Mouse (Mus musculus): ENCODE measurements around the gene Ntrk2. TPM values are rescaled to one million over a fixed set of nuclear protein-coding genes. Genes with fewer than 3 reads are reported as not detected.

Ntrk2 gene
- total and polyA plus RNA-seq, 2 experiments from 2014 or later = 0.92 to 2.9 TPM

- ATAC-seq (ENCODE audit: insufficient read depth, low read depth) = no peak
- 80% methylated on average over 7 of the region's 7 CpGs for WGBS
- Histone ChIP-seq H3K4me2 (ENCODE audit: low read depth, low read length) (no peak overlapping the region), H3K27me3 (ENCODE audit: control insufficient read depth, insufficient read depth, low read length) (no peaks in the 10 kb centered on the region), H3K9me3 (replicated peaks; ENCODE audit: control insufficient read depth, low read length) (no peaks in the 10 kb centered on the region), H3K4me1 (ENCODE audit: control insufficient read depth, insufficient read depth) (no peaks in the 10 kb centered on the region), H3K9ac (replicated peaks; ENCODE audit: low read depth, low read length) (no peak overlapping the region), H3K4me3 (ENCODE audit: low read depth, low read length) (no peak overlapping the region), H3K36me3 (replicated peaks; ENCODE audit: control insufficient read depth, insufficient read depth, low read length) (no peaks in the 10 kb centered on the region), H3K27ac (ENCODE audit: low read depth) (no peak overlapping the region)
- no peak for DNase-seq (ENCODE audit: low spot score)
- TF ChIP-seq EP300 (IDR thresholded peaks at IDR 0.05; ENCODE audit: low read depth) (no peak), CTCF (IDR thresholded peaks at IDR 0.05; ENCODE audit: low read depth) (no peak)
Measured at GRCm38 (mm10) chr13:59146616-59147015, 340.2 kb downstream of the Ntrk2 start.

GRCm38 (mm10) chr13:59147976-59148375 lies 341.6 kb downstream of the Ntrk2 start:
- ATAC-seq (ENCODE audit: insufficient read depth, low read depth) (no peak), DNase-seq (ENCODE audit: low spot score) (no peak)
- H3K9ac ChIP-seq (replicated peaks; ENCODE audit: low read depth, low read length) = no peak overlapping the region
- no peaks in the 10 kb centered on the region for H3K4me1 ChIP-seq (ENCODE audit: control insufficient read depth, insufficient read depth)
- no peaks in the 10 kb centered on the region for H3K27me3 ChIP-seq (ENCODE audit: control insufficient read depth, insufficient read depth, low read length)
- H3K4me2 ChIP-seq (ENCODE audit: low read depth, low read length) = no peak overlapping the region
- no peaks in the 10 kb centered on the region for H3K9me3 ChIP-seq (replicated peaks; ENCODE audit: control insufficient read depth, low read length)
- H3K27ac ChIP-seq (ENCODE audit: low read depth) = no peak overlapping the region
- TF ChIP-seq EP300 (IDR thresholded peaks at IDR 0.05; ENCODE audit: low read depth) = no peak
- no peak for TF ChIP-seq CTCF (IDR thresholded peaks at IDR 0.05; ENCODE audit: low read depth)
- no peaks in the 10 kb centered on the region for H3K36me3 ChIP-seq (replicated peaks; ENCODE audit: control insufficient read depth, insufficient read depth, low read length)
- H3K4me3 ChIP-seq (ENCODE audit: low read depth, low read length) = no peak overlapping the region
- 62% methylated on average over 4 of the region's 4 CpGs for WGBS

GRCm38 (mm10) chr13:59148793-59149192 lies 342.4 kb downstream of the Ntrk2 start:
- Histone ChIP-seq H3K36me3 (replicated peaks; ENCODE audit: control insufficient read depth, insufficient read depth, low read length) (no peaks in the 10 kb centered on the region), H3K27ac (ENCODE audit: low read depth) (no peak overlapping the region), H3K4me1 (ENCODE audit: control insufficient read depth, insufficient read depth) (no peaks in the 10 kb centered on the region), H3K4me3 (ENCODE audit: low read depth, low read length) (no peak overlapping the region), H3K9me3 (replicated peaks; ENCODE audit: control insufficient read depth, low read length) (no peaks in the 10 kb centered on the region), H3K4me2 (ENCODE audit: low read depth, low read length) (no peak overlapping the region), H3K9ac (replicated peaks; ENCODE audit: low read depth, low read length) (no peak overlapping the region), H3K27me3 (ENCODE audit: control insufficient read depth, insufficient read depth, low read length) (no peaks in the 10 kb centered on the region)
- TF ChIP-seq CTCF (IDR thresholded peaks at IDR 0.05; ENCODE audit: low read depth) = no peak
- no peak for TF ChIP-seq EP300 (IDR thresholded peaks at IDR 0.05; ENCODE audit: low read depth)
- WGBS = 77% methylated on average over 10 of the region's 10 CpGs
- no peak for DNase-seq (ENCODE audit: low spot score)
- no peak for ATAC-seq (ENCODE audit: insufficient read depth, low read depth)

- Histone ChIP-seq H3K27me3 (ENCODE audit: control insufficient read depth, insufficient read depth, low read length) (no peaks in the 10 kb centered on the region), H3K4me2 (ENCODE audit: low read depth, low read length) (no peak overlapping the region), H3K4me3 (ENCODE audit: low read depth, low read length) (no peak overlapping the region), H3K4me1 (ENCODE audit: control insufficient read depth, insufficient read depth) (no peaks in the 10 kb centered on the region), H3K9me3 (replicated peaks; ENCODE audit: control insufficient read depth, low read length) (no peaks in the 10 kb centered on the region), H3K27ac (ENCODE audit: low read depth) (no peak overlapping the region), H3K36me3 (replicated peaks; ENCODE audit: control insufficient read depth, insufficient read depth, low read length) (no peaks in the 10 kb centered on the region), H3K9ac (replicated peaks; ENCODE audit: low read depth, low read length) (no peak overlapping the region)
- ATAC-seq (ENCODE audit: insufficient read depth, low read depth) (no peak), DNase-seq (ENCODE audit: low spot score) (no peak)
- TF ChIP-seq EP300 (IDR thresholded peaks at IDR 0.05; ENCODE audit: low read depth) (no peak), CTCF (IDR thresholded peaks at IDR 0.05; ENCODE audit: low read depth) (no peak)
- WGBS = 73% methylated on average over 8 of the region's 8 CpGs
Measured at GRCm38 (mm10) chr13:59164015-59164414, 357.6 kb downstream of the Ntrk2 start.

GRCm38 (mm10) chr13:59173840-59174239 lies 367.5 kb downstream of the Ntrk2 start:
- no peaks in the 10 kb centered on the region for H3K9me3 ChIP-seq (replicated peaks; ENCODE audit: control insufficient read depth, low read length)
- TF ChIP-seq EP300 (IDR thresholded peaks at IDR 0.05; ENCODE audit: low read depth) (no peak), CTCF (IDR thresholded peaks at IDR 0.05; ENCODE audit: low read depth) (no peak)
- H3K9ac ChIP-seq (replicated peaks; ENCODE audit: low read depth, low read length) = no peak overlapping the region
- H3K4me3 ChIP-seq (ENCODE audit: low read depth, low read length) = no peak overlapping the region
- H3K36me3 ChIP-seq (replicated peaks; ENCODE audit: control insufficient read depth, insufficient read depth, low read length) = no peaks in the 10 kb centered on the region
- H3K4me2 ChIP-seq (ENCODE audit: low read depth, low read length) = no peak overlapping the region
- no peak overlapping the region for H3K27ac ChIP-seq (ENCODE audit: low read depth)
- 58% methylated on average over 8 of the region's 8 CpGs for WGBS
- H3K27me3 ChIP-seq (ENCODE audit: control insufficient read depth, insufficient read depth, low read length) = no peaks in the 10 kb centered on the region
- H3K4me1 ChIP-seq (ENCODE audit: control insufficient read depth, insufficient read depth) = no peaks in the 10 kb centered on the region
- DNase-seq (ENCODE audit: low spot score) (no peak), ATAC-seq (ENCODE audit: insufficient read depth, low read depth) (no peak)

- no peak for ATAC-seq (ENCODE audit: insufficient read depth, low read depth)
- Histone ChIP-seq H3K27ac (ENCODE audit: low read depth) (no peak overlapping the region), H3K4me2 (ENCODE audit: low read depth, low read length) (no peak overlapping the region), H3K4me1 (ENCODE audit: control insufficient read depth, insufficient read depth) (no peaks in the 10 kb centered on the region), H3K4me3 (ENCODE audit: low read depth, low read length) (no peak overlapping the region), H3K9me3 (replicated peaks; ENCODE audit: control insufficient read depth, low read length) (no peaks in the 10 kb centered on the region), H3K9ac (replicated peaks; ENCODE audit: low read depth, low read length) (no peak overlapping the region), H3K27me3 (ENCODE audit: control insufficient read depth, insufficient read depth, low read length) (no peaks in the 10 kb centered on the region), H3K36me3 (replicated peaks; ENCODE audit: control insufficient read depth, insufficient read depth, low read length) (no peaks in the 10 kb centered on the region)
- no peak for DNase-seq (ENCODE audit: low spot score)
- WGBS = 60% methylated on average over 3 of the region's 3 CpGs
- TF ChIP-seq CTCF (IDR thresholded peaks at IDR 0.05; ENCODE audit: low read depth) (no peak), EP300 (IDR thresholded peaks at IDR 0.05; ENCODE audit: low read depth) (no peak)
Measured at GRCm38 (mm10) chr13:59176021-59176420, 369.7 kb downstream of the Ntrk2 start.

All from heart, postnatal 0 days (tissue).